Mouse (Mus musculus) heart, adult 18-20 months (tissue): ENCODE results near the gene Psmd6. TPM values are rescaled to one million over a fixed set of nuclear protein-coding genes. Genes with fewer than 3 reads are reported as not detected.

Experiments
- DNase-seq, 2 experiments: peaks; one replicate each; pipeline ENCODE4 v3.0.0; 2021 to 2022; ENCODE audit warnings: mixed read lengths in 1 of 2
- total RNA-seq, 2 experiments: library from RNA; stranded (reverse); gene quantifications; 2 replicates each; pipeline ENCODE4 v1.2.3; 2021

The Psmd6 gene
- total RNA-seq, 2 experiments from 2014 or later: 85.5 to 89.7 TPM

- DNase-seq: peak in 1 of 2 experiments; percentile 33
Measured at GRCm38 (mm10) chr14:14064486-14065141, 56.2 kb downstream of the Psmd6 start.

GRCm38 (mm10) chr14:14063382-14063781, 57.4 kb downstream of the Psmd6 start:
- no peak for DNase-seq

GRCm38 (mm10) chr14:14062531-14063245, 58.1 kb downstream of the Psmd6 start:
- DNase-seq: no peak

Other genes starting within 250 kb of the Psmd6 start
- gene Gm281, start 206.5 kb downstream of the Psmd6 start, total RNA-seq: under 1 TPM in 1 of 2 experiments, not detected in 1; 0.13 TPM
- 10 to 100 TPM; 14.0 to 16.6 TPM for gene Atxn7, start 159.5 kb downstream of the Psmd6 start, total RNA-seq
- 10 to 100 TPM; 84.5 to 89.7 TPM for gene Thoc7, start 159.1 kb downstream of the Psmd6 start, total RNA-seq
- not detected for gene Olfr720, start 65.9 kb upstream of the Psmd6 start, total RNA-seq
- not detected for gene Olfr31, start 201.8 kb upstream of the Psmd6 start, total RNA-seq
- gene Il3ra, start 225.3 kb upstream of the Psmd6 start, total RNA-seq: 1 to 10 TPM; 5.0 to 6.2 TPM